Mouse (Mus musculus): ENCODE data around the gene Fezf2. TPM values are rescaled to one million over a fixed set of nuclear protein-coding genes. Genes with fewer than 3 reads are reported as not detected.

Gene Fezf2
- polyA plus RNA-seq, 1 experiment from 2014 or later = 90.9 TPM

- H3K9ac ChIP-seq (replicated peaks) = no peak overlapping the region
- H3K27ac ChIP-seq (replicated peaks) = no peak overlapping the region
- H3K4me3 ChIP-seq = no peak overlapping the region
- no peaks in the 10 kb centered on the region for H3K27me3 ChIP-seq
- no peaks in the 10 kb centered on the region for H3K9me3 ChIP-seq
- no peak overlapping the region for H3K4me2 ChIP-seq (replicated peaks)
- H3K36me3 ChIP-seq = no peaks in the 10 kb centered on the region
- ATAC-seq (replicated peaks) = no peak
- H3K4me1 ChIP-seq = peaks cover 10% of the 10 kb centered on the region
These were observed 48.8 kb downstream of the Fezf2 start for GRCm38 (mm10) chr14:12299171-12299570.

GRCm38 (mm10) chr14:12296391-12296790 is 51.6 kb downstream of the Fezf2 start:
- Histone ChIP-seq H3K36me3 (no peaks in the 10 kb centered on the region), H3K9ac (replicated peaks) (no peak overlapping the region), H3K4me3 (no peak overlapping the region), H3K4me1 (no peaks in the 10 kb centered on the region), H3K27ac (replicated peaks) (no peak overlapping the region), H3K9me3 (no peaks in the 10 kb centered on the region), H3K4me2 (replicated peaks) (no peak overlapping the region), H3K27me3 (no peaks in the 10 kb centered on the region)
- 77% methylated on average over 7 of the region's 7 CpGs for WGBS
- ATAC-seq (replicated peaks) = 0 out of 2 replicates have a peak, but pooled peaks have one; percentile 36

Other genes with a start within 250 kb of the Fezf2 start
- 0.17 TPM in 2 replicates for gene Gm49355, start 64.2 kb downstream of the Fezf2 start, polyA plus RNA-seq (2015; fragmentation: Nextera tagmentation; extraction: Ambion mirVana)
- gene 3830406C13Rik, start 64.0 kb downstream of the Fezf2 start, polyA plus RNA-seq (2015; fragmentation: Nextera tagmentation; extraction: Ambion mirVana) = 44.9 and 48.7 TPM in 2 replicates

All from forebrain, embryonic 15.5 days (tissue).